Comparison of ENCODE assay signal across 17 mouse cellular contexts in the genomic region with DNA sequence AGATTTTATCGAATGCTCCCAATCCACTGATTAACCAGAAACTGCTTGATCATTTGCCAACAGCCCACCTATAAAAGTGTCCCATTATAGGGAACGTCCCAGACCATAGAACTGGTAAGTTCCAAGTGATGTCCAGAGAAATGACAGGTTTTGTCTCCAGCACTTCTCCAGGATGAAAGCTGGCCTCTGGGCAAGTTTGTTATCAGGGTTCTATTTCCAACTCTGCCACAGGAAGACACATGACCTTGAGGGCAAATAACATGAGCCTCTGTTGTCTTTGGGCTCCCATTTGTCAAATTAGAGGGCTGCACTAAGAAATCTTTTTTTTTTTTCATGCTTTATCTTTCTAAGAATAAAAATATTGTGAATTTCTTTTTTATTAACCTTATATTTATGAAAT. TPM values are rescaled to one million over a fixed set of nuclear protein-coding genes. Genes with fewer than 3 reads are reported as not detected.
A peak's percentile ranks its signal among the peaks of the same experiment; 100 is the strongest.
DNase-seq lines count a peak whose midpoint lies in the region; ATAC-seq and TF ChIP-seq lines count a peak whose summit lies in the region.
"Had no signal": no experiment of that assay in that cellular context is flagged by ENCODE, and none has a peak within 500 bp of the region (broad histone marks: within the 10 kb centered on the region; RNA-seq: fewer than 3 reads in every experiment).

No protein-coding gene starts in this region.

- intact Hi-C loops in heart, adult 2 months (cut with DNase I): no loop called here

- H3K36me3 ChIP-seq in heart, adult 2 months (ENCODE audit: control insufficient read depth, insufficient read depth, low read length): no peaks in the 10 kb centered on the region
- no peaks in the 10 kb centered on the region for H3K36me3 ChIP-seq in heart, embryonic 12.5 days
- no peaks in the 10 kb centered on the region for H3K36me3 ChIP-seq in heart, postnatal 0 days (replicated peaks; ENCODE audit: control insufficient read depth, insufficient read depth, low read length)
- H3K36me3 ChIP-seq in hindbrain, embryonic 11.5 days (ENCODE audit: control insufficient read depth, insufficient read depth, low read length): no peaks in the 10 kb centered on the region
- H3K36me3 ChIP-seq: embryonic facial prominence, embryonic 12.5 days; forebrain, embryonic 15.5 days; intestine, embryonic 15.5 days; kidney, embryonic 15.5 days had no signal

- no peak overlapping the region; the same call in 1 of the 2 replicates for H3K27ac ChIP-seq in heart, adult 2 months
- H3K27ac ChIP-seq in heart, embryonic 12.5 days (ENCODE audit: poor library complexity, severe bottlenecking): no peak overlapping the region
- H3K27ac ChIP-seq in heart, postnatal 0 days (ENCODE audit: low read depth): no peak overlapping the region
- no peak overlapping the region for H3K27ac ChIP-seq in hindbrain, embryonic 11.5 days (ENCODE audit: low read depth, low read length)
- H3K27ac ChIP-seq: embryonic facial prominence, embryonic 12.5 days; forebrain, embryonic 15.5 days; hindbrain, embryonic 14.5 days; intestine, embryonic 15.5 days; kidney, embryonic 15.5 days had no signal

- no peak overlapping the region for H3K4me2 ChIP-seq in heart, embryonic 12.5 days
- H3K4me2 ChIP-seq in heart, postnatal 0 days (ENCODE audit: low read depth, low read length): no peak overlapping the region
- H3K4me2 ChIP-seq in hindbrain, embryonic 11.5 days (replicated peaks; ENCODE audit: low read depth, low read length): no peak overlapping the region
- H3K4me2 ChIP-seq: embryonic facial prominence, embryonic 12.5 days; forebrain, embryonic 15.5 days; hindbrain, embryonic 14.5 days; intestine, embryonic 15.5 days; kidney, embryonic 15.5 days had no signal

- H3K9ac ChIP-seq in heart, adult 2 months (ENCODE audit: low read depth, low read length): no peak overlapping the region
- no peak overlapping the region for H3K9ac ChIP-seq in heart, embryonic 12.5 days
- no peak overlapping the region for H3K9ac ChIP-seq in heart, postnatal 0 days (replicated peaks; ENCODE audit: low read depth, low read length)
- H3K9ac ChIP-seq in hindbrain, embryonic 11.5 days (ENCODE audit: low read depth, low read length): no peak overlapping the region
- H3K9ac ChIP-seq: embryonic facial prominence, embryonic 12.5 days; forebrain, embryonic 15.5 days; hindbrain, embryonic 14.5 days; intestine, embryonic 15.5 days; kidney, embryonic 15.5 days had no signal

- H3K4me1 ChIP-seq in heart, adult 2 months (ENCODE audit: control insufficient read depth, insufficient read depth, low read length): no peaks in the 10 kb centered on the region
- H3K4me1 ChIP-seq in heart, embryonic 12.5 days (replicated peaks): 0 out of 2 replicates have a peak, but pooled peaks cover 4% of the 10 kb centered on the region
- peaks cover 8% of the 10 kb centered on the region; the same call in 1 of the 2 replicates for H3K4me1 ChIP-seq in heart, postnatal 0 days (ENCODE audit: control insufficient read depth, insufficient read depth)
- H3K4me1 ChIP-seq in hindbrain, embryonic 11.5 days (replicated peaks; ENCODE audit: control insufficient read depth, insufficient read depth, low read length): no peaks in the 10 kb centered on the region
- H3K4me1 ChIP-seq: embryonic facial prominence, embryonic 12.5 days; forebrain, embryonic 15.5 days; intestine, embryonic 15.5 days; kidney, embryonic 15.5 days had no signal

- no peak for TF ChIP-seq POLR2A in heart, adult 2 months (IDR thresholded peaks at IDR 0.05; ENCODE audit: insufficient read depth, low read depth, low read length)

- no peak overlapping the region for H3K4me3 ChIP-seq in heart, adult 2 months
- no peak overlapping the region for H3K4me3 ChIP-seq in heart, embryonic 12.5 days
- H3K4me3 ChIP-seq in heart, postnatal 0 days (ENCODE audit: low read depth, low read length): no peak overlapping the region
- no peak overlapping the region for H3K4me3 ChIP-seq in hindbrain, embryonic 11.5 days (ENCODE audit: low read depth, low read length)
- H3K4me3 ChIP-seq: embryonic facial prominence, embryonic 12.5 days; forebrain, embryonic 15.5 days; intestine, embryonic 15.5 days; kidney, embryonic 15.5 days had no signal

- peak; percentile 24 for DNase-seq in adrenal gland, postnatal 14 days
- DNase-seq in adrenal gland, adult 8-10 months: no peak
- DNase-seq in heart, adult 2 months: peak in 1 of 2 experiments; percentile 39
- peak; percentile 33 for DNase-seq in heart, postnatal 0 days (ENCODE audit: low spot score)
- DNase-seq in heart, postnatal 4 days: peak; percentile 22
- no peak for DNase-seq in hindbrain, embryonic 11.5 days (ENCODE audit: low spot score)
- no peak for DNase-seq in layer of hippocampus, adult 18-20 months (ENCODE audit: low spot score in 2 of 2)
- DNase-seq: cerebellum, adult 2 months; cerebellum, postnatal 10 days; gastrocnemius, postnatal 10 days; kidney, adult 2 months had no signal

- 0 out of 2 replicates have a peak, but pooled peaks have one; percentile 21 for TF ChIP-seq EP300 in heart, adult 2 months (IDR thresholded peaks at IDR 0.05; ENCODE audit: insufficient read depth, low read depth, low read length)
- TF ChIP-seq EP300 in heart, postnatal 0 days (IDR thresholded peaks at IDR 0.05; ENCODE audit: low read depth): no peak

- no peaks in the 10 kb centered on the region for H3K9me3 ChIP-seq in heart, embryonic 12.5 days (replicated peaks)
- no peaks in the 10 kb centered on the region for H3K9me3 ChIP-seq in heart, postnatal 0 days (replicated peaks; ENCODE audit: control insufficient read depth, low read length)
- H3K9me3 ChIP-seq in hindbrain, embryonic 11.5 days (ENCODE audit: control insufficient read depth, low read length): no peaks in the 10 kb centered on the region
- H3K9me3 ChIP-seq: embryonic facial prominence, embryonic 12.5 days; forebrain, embryonic 15.5 days; intestine, embryonic 15.5 days; kidney, embryonic 15.5 days had no signal

- H3K79me2 ChIP-seq in heart, adult 2 months (replicated peaks; ENCODE audit: control insufficient read depth, insufficient read depth, low read length): no peaks in the 10 kb centered on the region

- ATAC-seq in heart, embryonic 12.5 days (ENCODE audit: insufficient number of reproducible peaks, low FRiP score): no peak
- no peak for ATAC-seq in heart, postnatal 0 days (ENCODE audit: insufficient read depth, low read depth)
- no peak for ATAC-seq in hindbrain, embryonic 11.5 days (ENCODE audit: low FRiP score)
- ATAC-seq: forebrain, embryonic 15.5 days; intestine, embryonic 15.5 days had no signal

- H3K27me3 ChIP-seq in heart, adult 2 months (ENCODE audit: control insufficient read depth, insufficient read depth, low read length): no peaks in the 10 kb centered on the region
- no peaks in the 10 kb centered on the region for H3K27me3 ChIP-seq in heart, embryonic 12.5 days (replicated peaks)
- H3K27me3 ChIP-seq in heart, postnatal 0 days (ENCODE audit: control insufficient read depth, insufficient read depth, low read length): no peaks in the 10 kb centered on the region
- H3K27me3 ChIP-seq in hindbrain, embryonic 11.5 days (ENCODE audit: control insufficient read depth, insufficient read depth, low read length): no peaks in the 10 kb centered on the region
- H3K27me3 ChIP-seq: embryonic facial prominence, embryonic 12.5 days; forebrain, embryonic 15.5 days; intestine, embryonic 15.5 days; kidney, embryonic 15.5 days had no signal

- 42% methylated on average over 2 of the region's 2 CpGs for WGBS in heart, adult 2 months
- WGBS in heart, embryonic 12.5 days: 47% methylated on average over 2 of the region's 2 CpGs
- WGBS in heart, postnatal 0 days: 41% methylated on average over 2 of the region's 2 CpGs
- 79% methylated on average over 2 of the region's 2 CpGs for WGBS in hindbrain, embryonic 11.5 days

- no peak for TF ChIP-seq CTCF in heart, adult 2 months (IDR thresholded peaks at IDR 0.05)
- TF ChIP-seq CTCF in heart, postnatal 0 days (IDR thresholded peaks at IDR 0.05; ENCODE audit: low read depth): no peak

RNA-seq across cellular contexts. Expression of a gene that starts 45.5 kb away (rescaled TPM):
- 17.2 and 18.3 TPM in 2 replicates for total RNA-seq in adrenal gland, postnatal 14 days (2021)
- total RNA-seq in adrenal gland, adult 8-10 months (2022): 10 to 100 TPM in 2 of 4 experiments, 1 to 10 TPM in 2; 9.0 to 16.0 (median 11.8) TPM
- total RNA-seq in heart, adult 2 months (2021): 10 to 100 TPM; 30.1 to 35.0 TPM
- polyA plus RNA-seq in heart, adult 2 months (2012; rRNA removed): 16.7 and 25.9 TPM in 2 replicates
- polyA plus RNA-seq in heart, embryonic 12.5 days (2016; fragmentation: Nextera tagmentation; extraction: Ambion mirVana): 41.3 and 42.8 TPM in 2 replicates
- total RNA-seq in heart, postnatal 0 days (2014; rRNA removed; ENCODE audit: low replicate concordance): 32.9 and 37.5 TPM in 2 replicates
- polyA plus RNA-seq in heart, postnatal 0 days (2015; fragmentation: Nextera tagmentation; extraction: Ambion mirVana): 74.4 and 87.0 TPM in 2 replicates
- total RNA-seq in heart, postnatal 4 days (2021): 10 to 100 TPM; 46.1 to 47.5 TPM
- 28.8 and 34.1 TPM in 2 replicates for polyA plus RNA-seq in hindbrain, embryonic 11.5 days (2014; fragmentation: Nextera tagmentation; extraction: Ambion mirVana)
- total RNA-seq in layer of hippocampus, adult 18-20 months (2021): 1 to 10 TPM; 3.8 to 8.5 TPM

Comparison
In these comparisons a context has a peak if more than half of its experiments do, and no peak if none do; other contexts are left out.
1. DNase-seq: peak in adrenal gland, postnatal 14 days (single experiment), heart, postnatal 0 days (single experiment) and heart, postnatal 4 days (single experiment); none in adrenal gland, adult 8-10 months (single experiment), hindbrain, embryonic 11.5 days (single experiment) and layer of hippocampus, adult 18-20 months (0 of 2).